Mouse (Mus musculus) embryonic facial prominence, embryonic 13.5 days (tissue): Measurements from ENCODE around the gene Cd300lg. TPM values are rescaled to one million over a fixed set of nuclear protein-coding genes. Genes with fewer than 3 reads are reported as not detected.

Experiments used
- ATAC-seq: fragments of 200-750 bp; cut with Nextera tagmentation; 2 replicates; pipeline ENCODE4 v1.8.0; 2017; ENCODE audit warnings: low read depth; ENCODE audit not compliant: insufficient number of reproducible peaks, insufficient read depth, low FRiP score, low TSS enrichment
- H3K27ac ChIP-seq: fragments of 300-500 bp; sonication (generic); 2 replicates; pipeline ENCODE4 v1.5.1; 2015; ENCODE audit warnings: moderate library complexity, mild to moderate bottlenecking, inconsistent platforms
- H3K27me3 ChIP-seq: fragments of 300-500 bp; sonication (generic); 2 replicates; pipeline ENCODE4 v1.6.1; 2015; ENCODE audit warnings: mild to moderate bottlenecking, inconsistent platforms
- H3K36me3 ChIP-seq: fragments of 300-500 bp; sonication (generic); 2 replicates; pipeline ENCODE4 v1.6.1; 2015; ENCODE audit warnings: mild to moderate bottlenecking, inconsistent platforms
- H3K4me1 ChIP-seq: fragments of 300-500 bp; sonication (generic); 2 replicates; pipeline ENCODE4 v1.6.1; 2015; ENCODE audit warnings: inconsistent platforms
- H3K4me2 ChIP-seq: fragments of 300-500 bp; sonication (generic); 2 replicates; pipeline ENCODE4 v1.6.1; 2015; ENCODE audit warnings: moderate library complexity, mild to moderate bottlenecking, inconsistent platforms
- H3K4me3 ChIP-seq: fragments of 300-500 bp; sonication (generic); 2 replicates; pipeline ENCODE4 v1.5.1; 2015; ENCODE audit warnings: mild to moderate bottlenecking, inconsistent platforms
- H3K9ac ChIP-seq: fragments of 300-500 bp; sonication (generic); 2 replicates; pipeline ENCODE4 v1.6.1; 2015; ENCODE audit warnings: mild to moderate bottlenecking, inconsistent platforms
- H3K9me3 ChIP-seq: fragments of 300-500 bp; sonication (generic); 2 replicates; pipeline ENCODE4 v1.6.1; 2016; ENCODE audit warnings: inconsistent platforms
- WGBS: fragments of 180-500 bp; shearing (Covaris S2); methylation state at CpG from one replicate; pipeline ENCODE4 v1.1.7; 2015; ENCODE audit warnings: mixed read lengths; 5-methylcytosine and 5-hydroxymethylcytosine counted together
- polyA plus RNA-seq: library from polyadenylated mRNA; unstranded; fragments of >200 nt; fragmentation: Nextera tagmentation; extraction: Ambion mirVana; gene quantifications from 2 replicates; pipeline ENCODE4 v1.2.1, GENCODE M21; 2015

Cd300lg gene
- polyA plus RNA-seq, 1 experiment from 2014 or later, result 0.45 TPM

- peaks cover 64% of the 10 kb centered on the region for H3K27me3 ChIP-seq
- H3K36me3 ChIP-seq, result no peaks in the 10 kb centered on the region
- H3K4me2 ChIP-seq, result no peak within 1 kb of the TSS; the same call in 1 of the 2 replicates
- 0 out of 2 replicates have a peak within 1 kb of the TSS, but pooled peaks have one; percentile 46 for H3K9ac ChIP-seq
- no peak for ATAC-seq
- H3K4me3 ChIP-seq, result no peak within 1 kb of the TSS
- H3K27ac ChIP-seq, result no peak within 1 kb of the TSS
- H3K4me1 ChIP-seq, result peaks cover 22% of the 10 kb centered on the region
- WGBS, result 82% methylated on average over 4 of the region's 4 CpGs
- H3K9me3 ChIP-seq, result no peaks in the 10 kb centered on the region
These were observed 59.9 kb downstream of the Cd300lg start, which contains the start of gene Ppy for GRCm38 (mm10) chr11:102101219-102101618. TSS of gene Ppy (minus strand) at chr11:102101319.

DNA sequence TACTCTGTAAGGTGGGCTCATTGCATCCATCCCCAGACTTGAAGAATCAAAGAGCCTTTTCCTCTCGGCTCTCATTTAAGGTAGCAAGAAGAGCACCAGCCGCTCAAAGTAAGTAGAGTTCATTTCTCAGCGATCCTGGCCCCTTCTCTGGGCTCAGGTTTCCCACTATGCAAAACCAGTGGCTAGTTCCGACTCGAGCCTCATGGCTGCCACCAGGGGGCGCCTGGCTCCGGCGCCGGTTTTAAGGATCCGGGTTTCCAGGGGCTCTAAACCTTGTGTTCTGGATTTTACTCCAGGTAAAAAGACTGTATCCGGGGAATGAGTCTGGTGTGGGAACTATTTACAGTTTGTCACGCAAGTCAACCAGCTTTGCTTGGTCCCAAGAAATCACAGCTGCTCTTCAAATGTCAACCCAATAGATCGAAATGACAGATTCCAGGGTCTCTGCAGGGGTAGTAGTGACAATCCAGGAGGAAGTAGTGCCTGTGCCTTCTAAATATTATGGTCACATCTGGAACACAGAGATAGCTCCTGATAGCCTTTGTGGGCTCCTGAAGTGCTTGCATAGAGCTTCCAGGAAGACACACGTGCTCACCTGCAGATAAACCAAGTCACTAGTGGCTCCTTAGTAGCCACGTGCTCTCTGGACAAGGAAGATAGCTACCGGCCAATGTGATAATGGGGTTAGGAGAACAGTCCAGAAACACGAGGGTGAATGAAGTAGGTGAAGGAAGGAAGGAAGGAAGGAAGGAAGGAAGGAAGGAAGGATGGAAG, 61.4 kb downstream of the Cd300lg start:
- Histone ChIP-seq H3K4me3 (no peak overlapping the region; the same call in 1 of the 2 replicates), H3K4me1 (peaks cover 17% of the 10 kb centered on the region), H3K9me3 (no peaks in the 10 kb centered on the region), H3K4me2 (peak overlapping the region; percentile 28), H3K36me3 (no peaks in the 10 kb centered on the region), H3K27ac (no peak overlapping the region), H3K9ac (0 out of 2 replicates have a peak overlapping the region, but pooled peaks have one; percentile 27), H3K27me3 (peaks cover 79% of the 10 kb centered on the region)
- ATAC-seq, result no peak
- 19% methylated on average over 17 of the region's 17 CpGs for WGBS

Other genes starting within 250 kb of the Cd300lg start
- 4.3 and 6.3 TPM in 2 replicates for gene Meox1, start 147.1 kb upstream of the Cd300lg start, polyA plus RNA-seq
- gene Sost, start 74.5 kb upstream of the Cd300lg start, polyA plus RNA-seq, result 0.41 and 0.42 TPM in 2 replicates
- not detected in 2 replicates for gene Cfap97d1, start 57.2 kb upstream of the Cd300lg start, polyA plus RNA-seq
- 12.1 and 14.0 TPM in 2 replicates for gene Dusp3, start 54.5 kb upstream of the Cd300lg start, polyA plus RNA-seq
- gene Mpp3, start 13.0 kb upstream of the Cd300lg start, polyA plus RNA-seq, result 4.3 and 4.9 TPM in 2 replicates
- gene Mpp2, start 47.0 kb downstream of the Cd300lg start, polyA plus RNA-seq, result 9.8 and 10.3 TPM in 2 replicates
- not detected in 2 replicates for gene Ppy, start 59.8 kb downstream of the Cd300lg start, polyA plus RNA-seq
- gene Pyy, start 66.3 kb downstream of the Cd300lg start, polyA plus RNA-seq, result not detected in 2 replicates
- gene Nags, start 104.0 kb downstream of the Cd300lg start, polyA plus RNA-seq, result 0.32 TPM in 1 of 2 replicates, not detected in the other
- gene Tmem101, start 114.9 kb downstream of the Cd300lg start, polyA plus RNA-seq, result 45.4 and 45.5 TPM in 2 replicates
- 125 and 159 TPM in 2 replicates for gene Lsm12, start 143.8 kb downstream of the Cd300lg start, polyA plus RNA-seq
- gene G6pc3, start 148.1 kb downstream of the Cd300lg start, polyA plus RNA-seq, result 27.6 and 28.3 TPM in 2 replicates
- 80.5 and 84.4 TPM in 2 replicates for gene Hdac5, start 188.7 kb downstream of the Cd300lg start, polyA plus RNA-seq
- 18.3 and 19.7 TPM in 2 replicates for gene BC030867, start 207.4 kb downstream of the Cd300lg start, polyA plus RNA-seq
- gene Asb16, start 227.2 kb downstream of the Cd300lg start, polyA plus RNA-seq, result 0.11 and 0.18 TPM in 2 replicates
- 51.8 and 54.8 TPM in 2 replicates for gene Tmub2, start 243.4 kb downstream of the Cd300lg start, polyA plus RNA-seq